Mouse (Mus musculus): ENCODE results near the gene Gm45021.

The Gm45021 gene

DNA sequence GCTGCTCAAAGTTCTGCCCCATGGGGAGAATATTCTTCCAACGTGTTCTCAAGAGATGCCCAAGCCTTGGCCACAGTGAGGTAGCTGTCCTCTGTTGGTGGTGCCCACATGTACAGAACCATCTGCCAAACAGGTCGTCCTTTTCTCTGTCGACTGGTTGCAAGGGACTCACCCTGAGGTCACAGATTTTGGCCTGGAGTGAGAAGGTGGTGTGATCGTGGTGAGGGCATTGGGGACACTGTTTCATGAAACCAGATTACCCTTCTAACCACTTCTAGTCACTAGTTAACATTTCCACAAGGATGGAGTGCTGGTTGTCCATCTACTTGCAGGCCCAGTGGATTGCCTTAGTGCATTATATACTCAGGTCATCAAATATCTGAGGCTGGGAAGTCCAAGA lies 59.4 kb downstream of the Gm45021 start:
- no peak for DNase-seq (ENCODE audit: low spot score)

DNA sequence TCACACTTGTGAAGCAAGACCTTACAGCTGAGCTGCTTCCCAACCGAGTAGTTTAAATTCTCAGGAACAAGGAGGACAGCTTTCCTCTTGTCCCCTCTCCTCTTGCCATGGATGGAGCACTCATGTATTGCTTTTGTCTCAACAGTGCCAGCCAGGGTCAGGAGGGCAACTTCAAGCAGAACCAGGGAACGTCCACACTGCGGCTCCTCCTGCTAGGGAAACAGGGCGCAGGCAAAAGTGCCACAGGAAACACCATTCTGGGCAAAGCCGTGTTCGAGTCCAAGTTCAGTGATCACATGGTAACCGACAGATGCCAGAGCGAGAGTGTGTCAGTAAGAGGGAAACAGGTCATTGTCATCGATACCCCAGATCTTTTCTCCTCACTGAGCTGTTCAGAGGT lies 60.6 kb downstream of the Gm45021 start:
- no peak for DNase-seq (ENCODE audit: low spot score)

DNA sequence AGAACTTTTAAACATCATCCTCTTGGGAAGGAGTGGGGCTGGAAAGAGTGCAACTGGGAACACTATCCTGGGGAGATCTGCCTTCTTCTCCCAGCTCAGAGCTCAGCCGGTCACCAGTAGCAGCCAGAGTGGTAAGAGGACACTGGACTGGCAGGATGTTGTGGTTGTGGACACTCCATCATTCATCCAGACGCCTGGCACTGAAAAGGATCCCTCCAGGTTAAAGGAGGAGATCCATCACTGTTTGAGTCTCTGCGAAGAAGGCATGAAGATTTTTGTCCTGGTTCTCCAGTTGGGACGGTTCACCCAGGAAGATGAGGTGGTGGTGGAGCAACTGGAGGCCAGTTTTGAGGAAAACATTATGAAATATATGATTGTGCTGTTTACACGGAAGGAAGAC lies 69.3 kb downstream of the Gm45021 start:
- DNase-seq (ENCODE audit: low spot score) = no peak

Measured in spleen, adult 12 weeks (tissue).